Mouse (Mus musculus) megakaryocyte, embryonic 14.5 days (primary cell): ENCODE measurements around the gene Cep85l.

Experiments
- FLI1 ChIP-seq: IDR thresholded peaks from 2 replicates; pipeline ENCODE4 v1.6.1; 2012; ENCODE audit warnings: low read length, inconsistent platforms, mixed read lengths
- GATA1 ChIP-seq: IDR thresholded peaks from 3 replicates; pipeline ENCODE4 v1.6.1; 2012; ENCODE audit warnings: mixed read lengths, low read length, inconsistent platforms, borderline replicate concordance

- TF ChIP-seq GATA1: no peak
- no peak for TF ChIP-seq FLI1
Observed at GRCm38 (mm10) chr10:53423091-53423490, 43.3 kb upstream of the Cep85l start.
